Mouse (Mus musculus) cerebellum, postnatal 14 days (tissue): ENCODE measurements around the gene Poln.

Experiments
- DNase-seq, 2 experiments: peaks; one replicate each; pipeline ENCODE4 v3.0.0; 2021; ENCODE audit warnings: mixed read lengths in 2 of 2

Poln gene

GRCm38 (mm10) chr5:34186391-34186790 lies 17.1 kb upstream of the Poln start:
- DNase-seq = peak in 1 of 2 experiments; percentile 22

- no peak for DNase-seq
Observed at GRCm38 (mm10) chr5:34185791-34186190, 16.5 kb upstream of the Poln start.

- peak; percentile 9 to 16 for DNase-seq
Observed at GRCm38 (mm10) chr5:34185051-34185580, 15.9 kb upstream of the Poln start.

- peak; percentile 9 to 31 for DNase-seq
Observed at GRCm38 (mm10) chr5:34183976-34184375, 14.7 kb upstream of the Poln start.

GRCm38 (mm10) chr5:34183156-34183880 lies 14.1 kb upstream of the Poln start:
- peak; percentile 30 to 35 for DNase-seq

- DNase-seq = peak; percentile 32 to 47
Observed at GRCm38 (mm10) chr5:34182486-34182885, 13.2 kb upstream of the Poln start.

- DNase-seq = peak; percentile 4
Observed at GRCm38 (mm10) chr5:34177821-34178220, 8.6 kb upstream of the Poln start.

- DNase-seq = peak in 1 of 2 experiments; percentile 35
Observed at GRCm38 (mm10) chr5:34177091-34177490, 7.8 kb upstream of the Poln start.

GRCm38 (mm10) chr5:34176691-34177090 lies 7.4 kb upstream of the Poln start:
- peak; percentile 27 to 33 for DNase-seq

GRCm38 (mm10) chr5:34175403-34175694 lies 6.1 kb upstream of the Poln start:
- DNase-seq = no peak

- DNase-seq = peak in 1 of 2 experiments; percentile 46
Observed at GRCm38 (mm10) chr5:34174550-34175402, 5.5 kb upstream of the Poln start.

- DNase-seq = peak in 1 of 2 experiments; percentile 13
Observed at GRCm38 (mm10) chr5:34174021-34174420, 4.8 kb upstream of the Poln start.

GRCm38 (mm10) chr5:34170726-34171125 lies 1.5 kb upstream of the Poln start:
- peak in 1 of 2 experiments; percentile 46 for DNase-seq

- DNase-seq = no peak
Observed at GRCm38 (mm10) chr5:34169954-34170353, 706 bp upstream of the Poln start.

- DNase-seq = no peak
Observed at GRCm38 (mm10) chr5:34167857-34168256, 1.4 kb downstream of the Poln start.

- no peak for DNase-seq
Observed at GRCm38 (mm10) chr5:34165793-34166192, 3.5 kb downstream of the Poln start.

GRCm38 (mm10) chr5:34148476-34148875 lies 20.8 kb downstream of the Poln start:
- no peak for DNase-seq

GRCm38 (mm10) chr5:34147554-34147953 lies 21.7 kb downstream of the Poln start:
- DNase-seq = peak in 1 of 2 experiments; percentile 8

GRCm38 (mm10) chr5:34139751-34140150 lies 29.5 kb downstream of the Poln start:
- peak; percentile 66 to 67 for DNase-seq

- no peak for DNase-seq
Observed at GRCm38 (mm10) chr5:34132731-34133130, 36.5 kb downstream of the Poln start.

- no peak for DNase-seq
Observed at GRCm38 (mm10) chr5:34124131-34124530, 45.1 kb downstream of the Poln start.

GRCm38 (mm10) chr5:34119121-34119856 lies 50.0 kb downstream of the Poln start:
- peak; percentile 85 to 87 for DNase-seq

- no peak for DNase-seq
Observed at GRCm38 (mm10) chr5:34105681-34106080, 63.6 kb downstream of the Poln start.
